Mouse (Mus musculus) fat pad, adult 2 months (tissue): ENCODE results near the gene Ccm2.

Experiments used
- DNase-seq: peaks from one replicate; pipeline ENCODE4 v3.0.0-alpha.2; 2011; ENCODE audit warnings: low read depth, low spot score; ENCODE audit errors: extremely low read depth

The Ccm2 gene

DNA sequence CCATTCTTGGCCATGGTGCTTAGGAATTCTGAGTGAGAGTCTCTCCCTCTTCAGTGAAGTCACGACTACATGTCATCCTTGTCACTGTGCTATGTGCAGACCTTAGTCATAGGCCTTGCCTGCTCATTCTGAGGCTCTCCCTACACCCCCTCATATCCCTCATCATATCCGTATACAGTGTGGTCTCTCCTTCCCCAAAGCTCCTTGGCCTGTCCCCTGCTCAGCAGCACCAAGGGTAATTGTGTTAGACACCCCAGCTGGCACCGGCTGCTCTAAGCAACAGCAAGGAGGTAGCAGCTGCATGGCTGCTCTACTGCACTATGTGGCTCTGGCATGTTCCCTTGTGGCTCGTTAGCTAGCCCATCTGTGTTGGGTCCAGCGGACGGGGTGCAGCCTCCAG, 97.9 kb downstream of the Ccm2 start:
- DNase-seq, result no peak
